ENCODE assay signal across 7 mouse cellular contexts in the genomic region with DNA sequence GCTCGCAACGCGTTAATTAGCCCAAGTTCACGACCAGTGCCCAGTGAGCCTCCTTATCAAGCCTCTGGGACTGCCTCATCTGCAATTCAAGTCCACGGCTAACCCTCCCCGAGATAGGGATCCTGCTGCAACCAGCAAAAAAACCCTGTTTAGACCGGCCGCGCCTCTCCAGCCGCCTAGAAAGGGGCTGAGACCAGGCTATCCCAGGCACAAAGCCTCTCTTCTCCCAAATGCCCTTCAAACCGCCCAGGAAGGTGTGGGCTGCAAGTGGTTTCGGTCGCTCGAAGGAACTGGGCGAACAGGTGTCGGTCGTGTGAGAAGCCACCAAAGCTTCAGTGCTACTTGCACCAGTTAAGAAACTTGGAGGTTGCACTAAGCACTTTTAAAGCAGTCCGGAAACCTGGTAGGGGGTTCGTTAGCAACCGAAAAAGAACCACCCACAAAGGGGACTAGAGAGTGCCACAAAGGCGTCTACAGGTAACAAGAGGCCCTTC. TPM values are rescaled to one million over a fixed set of nuclear protein-coding genes. Genes with fewer than 3 reads are reported as not detected.
A peak's percentile ranks its signal among the peaks of the same experiment; 100 is the strongest.
DNase-seq lines count a peak whose midpoint lies in the region; TF ChIP-seq lines count a peak whose summit lies in the region.

No protein-coding gene starts in this region.

- peak overlapping the region; percentile 94 for H3K27ac ChIP-seq in bone marrow, adult 2 months (ENCODE audit: control insufficient read depth, insufficient read depth, low read depth, low read length, poor library complexity)
- H3K27ac ChIP-seq in heart, adult 2 months = peak overlapping the region; percentile 96
- H3K27ac ChIP-seq in small intestine, adult 2 months (ENCODE audit: insufficient read depth, low read depth, low read length) = peak overlapping the region; percentile 98

- H3K4me3 ChIP-seq in bone marrow, adult 2 months (replicated peaks; ENCODE audit: control insufficient read depth, low read depth, low read length) = peak overlapping the region; percentile 94
- H3K4me3 ChIP-seq in heart, adult 2 months = peak overlapping the region; percentile 67
- H3K4me3 ChIP-seq in small intestine, adult 2 months (ENCODE audit: low read depth, low read length) = peak overlapping the region; percentile 87

- intact Hi-C loops in heart, adult 2 months (cut with DNase I) = loop anchor here (2.0 kb wide), 2 partner anchors 27 to 45 kb away; no protein-coding TSS in a partner anchor

- TF ChIP-seq POLR2A in bone marrow, adult 2 months (IDR thresholded peaks at IDR 0.05; ENCODE audit: borderline replicate concordance, control insufficient read depth, low read depth, low read length) = no peak
- TF ChIP-seq POLR2A in heart, adult 2 months (IDR thresholded peaks at IDR 0.05; ENCODE audit: insufficient read depth, low read depth, low read length) = no peak
- no peak; the same call in 1 of the 2 replicates for TF ChIP-seq POLR2A in small intestine, adult 2 months (IDR thresholded peaks at IDR 0.05; ENCODE audit: low read depth, low read length)

- DNase-seq in ES-CJ7 (ENCODE audit: low read depth, low spot score) = peak; percentile 74
- peak in 1 of 2 experiments; percentile 61 for DNase-seq in heart, adult 2 months
- DNase-seq in kidney, adult 9 months = peak; percentile 58
- DNase-seq in lung, postnatal 10 days = peak; percentile 48
- DNase-seq in layer of hippocampus, adult 9-10 months (ENCODE audit: low spot score) = no peak

- TF ChIP-seq EP300 in heart, adult 2 months (IDR thresholded peaks at IDR 0.05; ENCODE audit: insufficient read depth, low read depth, low read length) = no peak

- H3K79me2 ChIP-seq in heart, adult 2 months (replicated peaks; ENCODE audit: control insufficient read depth, insufficient read depth, low read length) = no peaks in the 10 kb centered on the region

- H3K27me3 ChIP-seq in heart, adult 2 months (ENCODE audit: control insufficient read depth, insufficient read depth, low read length) = no peaks in the 10 kb centered on the region
- no peaks in the 10 kb centered on the region for H3K27me3 ChIP-seq in small intestine, adult 2 months (ENCODE audit: control insufficient read depth, insufficient read depth, low read length)

- H3K9ac ChIP-seq in heart, adult 2 months (ENCODE audit: low read depth, low read length) = peak overlapping the region; percentile 86

- H3K36me3 ChIP-seq in heart, adult 2 months (ENCODE audit: control insufficient read depth, insufficient read depth, low read length) = no peaks in the 10 kb centered on the region
- H3K36me3 ChIP-seq in small intestine, adult 2 months (ENCODE audit: control insufficient read depth, insufficient read depth, low read length) = peaks cover 24% of the 10 kb centered on the region

- WGBS in bone marrow, adult 2 months = under 1% methylated on average over 21 of the region's 21 CpGs
- WGBS in heart, adult 2 months = 2% methylated on average over 21 of the region's 21 CpGs
- WGBS in small intestine, adult 2 months = 2% methylated on average over 21 of the region's 21 CpGs

- TF ChIP-seq CTCF in bone marrow, adult 2 months (IDR thresholded peaks at IDR 0.05; ENCODE audit: control insufficient read depth, insufficient read depth, low read length) = no peak
- TF ChIP-seq CTCF in heart, adult 2 months (IDR thresholded peaks at IDR 0.05) = no peak
- TF ChIP-seq CTCF in small intestine, adult 2 months (IDR thresholded peaks at IDR 0.05; ENCODE audit: extremely low read depth, insufficient read length, insufficient replicate concordance, low read depth, low read length) = 0 out of 2 replicates have a peak, but pooled peaks have one; percentile 3

- peaks cover 3% of the 10 kb centered on the region for H3K4me1 ChIP-seq in bone marrow, adult 2 months (ENCODE audit: control insufficient read depth, insufficient read depth, low read length)
- peaks cover 4% of the 10 kb centered on the region for H3K4me1 ChIP-seq in heart, adult 2 months (ENCODE audit: control insufficient read depth, insufficient read depth, low read length)
- peaks cover 10% of the 10 kb centered on the region for H3K4me1 ChIP-seq in small intestine, adult 2 months (ENCODE audit: control insufficient read depth, insufficient read depth, insufficient read length, low read length)

RNA-seq across cellular contexts. Expression of a gene that starts 0.5 kb away (rescaled TPM):
- polyA plus RNA-seq in bone marrow, adult 2 months (2011; ENCODE audit: insufficient read depth, insufficient read length, low replicate concordance, missing spikeins) = 71.7 and 82.0 TPM in 2 replicates
- total RNA-seq in heart, adult 2 months (2021) = 10 to 100 TPM; 33.4 to 35.7 TPM
- polyA plus RNA-seq in heart, adult 2 months (2012; rRNA removed) = 24.2 TPM in 2 replicates
- polyA plus RNA-seq in small intestine, adult 2 months (2012; rRNA removed) = 95.0 and 368 TPM in 2 replicates
